Mouse (Mus musculus): ENCODE results near the gene Hnrnpf.

GRCm38 (mm10) chr6:117952330-117952729 lies 52.2 kb downstream of the Hnrnpf start:
- TF ChIP-seq CTCF (IDR thresholded peaks at IDR 0.05; ENCODE audit: control insufficient read depth, insufficient read depth, insufficient read length) (no peak), MYOD1 (IDR thresholded peaks at IDR 0.05; ENCODE audit: control insufficient read depth, insufficient read length, low read depth) (no peak), FOSL1 (IDR thresholded peaks at IDR 0.05; ENCODE audit: insufficient read depth, low read length, poor library complexity, severe bottlenecking) (no peak), MYOG (IDR thresholded peaks at IDR 0.05; ENCODE audit: control insufficient read depth, extremely low read depth, insufficient read length) (no peak), MAX (IDR thresholded peaks at IDR 0.05) (no peak), USF1 (IDR thresholded peaks at IDR 0.05; ENCODE audit: low read depth) (no peak)

Data from C2C12 (cell line).